Mouse (Mus musculus) embryo, embryonic 11 days (tissue): Measurements from ENCODE around the gene Rnf144a.
A peak's percentile ranks its signal among the peaks of the same experiment; 100 is the strongest.

Source experiments
- DNase-seq: peaks from one replicate; pipeline ENCODE4 v3.0.0-alpha.2; 2015

Gene Rnf144a

DNA sequence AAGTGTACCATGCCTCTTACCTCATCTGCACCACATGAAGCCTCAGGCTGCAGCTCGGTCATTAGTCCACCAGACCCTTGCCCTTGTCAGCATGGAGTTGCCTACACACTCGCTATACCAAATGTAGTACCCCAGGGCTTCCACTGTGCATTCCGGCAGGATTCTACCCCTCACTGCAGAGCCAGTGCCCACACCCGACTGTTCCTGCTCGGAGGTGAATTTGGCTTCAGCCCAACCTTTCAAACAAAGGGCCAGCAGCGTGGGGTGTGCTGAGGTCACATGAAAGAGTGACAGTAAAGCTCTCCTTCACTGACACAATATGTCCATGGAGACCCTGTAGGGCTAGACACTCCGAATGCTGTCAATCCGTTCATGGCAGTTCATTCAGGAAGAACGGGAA, 6.3 kb downstream of the Rnf144a start:
- DNase-seq, result no peak

GRCm38 (mm10) chr12:26404781-26405702, 10.0 kb downstream of the Rnf144a start:
- DNase-seq, result no peak

DNA sequence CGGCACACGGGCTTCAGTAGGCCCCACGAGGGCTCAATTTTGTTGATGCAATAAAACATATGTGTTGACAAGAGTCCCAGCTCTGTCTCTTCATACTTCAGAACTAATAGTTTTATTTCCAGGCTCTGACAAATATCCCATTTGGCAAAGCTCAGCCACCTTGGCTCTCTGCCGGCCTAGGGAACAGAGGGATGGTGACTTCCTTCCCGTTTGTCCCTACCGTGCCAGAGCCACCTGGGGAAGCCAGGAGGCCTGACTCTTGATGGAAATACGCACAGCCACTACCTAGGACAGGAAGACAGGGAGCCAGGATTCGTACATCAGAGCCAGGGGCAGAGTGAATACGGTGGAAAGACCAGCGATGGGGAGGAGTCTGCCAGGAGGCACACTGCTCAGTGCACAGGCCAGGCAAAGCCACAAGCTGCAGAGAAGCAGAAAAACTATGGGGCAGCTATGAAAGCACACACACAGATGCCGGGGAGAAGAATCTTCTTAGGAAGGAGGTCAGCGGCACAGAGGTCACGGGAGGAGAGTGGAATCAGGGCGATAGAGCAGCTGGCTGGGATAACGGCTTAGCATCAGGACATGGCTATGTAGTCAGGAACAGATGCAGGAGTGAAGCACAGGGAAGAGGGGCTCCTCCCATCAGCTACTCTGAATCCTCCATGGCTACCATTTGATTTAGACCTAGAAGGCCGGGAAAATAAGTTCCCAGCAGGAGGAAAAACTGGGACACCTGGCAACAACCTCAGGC, 11.5 kb downstream of the Rnf144a start:
- DNase-seq, result no peak

- DNase-seq, result no peak
Measured at GRCm38 (mm10) chr12:26401696-26402470, 13.2 kb downstream of the Rnf144a start.

DNA sequence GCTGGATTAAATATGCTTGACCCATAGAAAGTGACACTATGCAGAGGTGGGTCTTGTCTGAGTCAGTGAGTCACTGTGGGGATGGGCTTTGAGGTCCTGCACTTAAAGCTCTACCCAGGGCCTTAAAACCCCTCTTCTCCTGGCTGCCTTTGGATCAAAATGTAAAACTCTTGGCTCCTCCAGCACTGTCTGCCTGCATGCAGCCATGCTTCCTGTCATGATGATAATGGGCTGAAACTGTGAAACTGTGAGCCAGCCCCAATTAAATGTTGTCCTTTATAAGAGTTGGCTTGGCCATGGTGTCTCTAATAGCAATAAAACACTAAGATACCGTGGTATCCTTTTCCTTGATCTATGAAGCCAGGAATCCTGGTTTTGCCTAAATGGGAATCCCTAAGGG, 13.8 kb downstream of the Rnf144a start:
- DNase-seq, result no peak

GRCm38 (mm10) chr12:26400762-26401161, 14.3 kb downstream of the Rnf144a start:
- DNase-seq, result no peak

DNA sequence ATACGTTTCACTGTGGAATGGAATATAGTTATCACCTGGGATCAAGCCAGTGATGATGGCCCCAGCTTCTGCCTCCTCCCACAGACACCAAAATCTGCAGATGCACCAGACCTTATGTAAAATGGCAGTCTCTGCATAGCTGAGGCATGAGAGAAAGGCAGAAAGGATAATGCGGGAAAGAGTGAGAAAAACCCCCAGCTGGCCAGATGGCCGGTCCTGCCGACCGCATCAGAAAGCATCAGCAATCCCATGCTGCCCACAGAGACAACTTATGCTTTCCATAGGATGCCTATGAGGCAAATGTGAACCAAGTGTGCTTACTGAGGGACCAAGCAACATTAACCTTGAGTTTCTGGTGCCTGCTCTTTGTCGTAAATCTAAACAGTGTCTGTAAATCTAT, 15.7 kb downstream of the Rnf144a start:
- no peak for DNase-seq

DNA sequence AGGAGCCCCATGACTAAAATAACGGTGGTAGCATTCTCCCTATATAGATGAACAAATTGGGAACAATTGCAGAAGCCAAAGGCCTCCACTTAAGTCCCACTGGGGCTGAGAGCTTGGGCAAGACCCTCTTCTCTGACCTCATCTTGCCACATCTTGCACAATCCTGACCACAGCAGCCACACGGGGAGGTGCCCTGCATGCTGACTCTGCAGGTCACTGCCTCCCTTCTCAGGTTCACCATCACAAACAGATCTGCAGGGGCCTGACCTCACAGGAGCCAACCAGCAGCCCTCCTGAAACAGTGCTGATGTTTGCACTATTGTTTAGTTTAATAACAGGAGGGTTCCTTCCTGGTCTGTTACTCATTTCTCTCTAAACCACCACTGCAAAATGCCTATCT, 16.5 kb downstream of the Rnf144a start:
- no peak for DNase-seq

- peak; percentile 45 for DNase-seq
Measured at GRCm38 (mm10) chr12:26394485-26395470, 20.3 kb downstream of the Rnf144a start.

DNA sequence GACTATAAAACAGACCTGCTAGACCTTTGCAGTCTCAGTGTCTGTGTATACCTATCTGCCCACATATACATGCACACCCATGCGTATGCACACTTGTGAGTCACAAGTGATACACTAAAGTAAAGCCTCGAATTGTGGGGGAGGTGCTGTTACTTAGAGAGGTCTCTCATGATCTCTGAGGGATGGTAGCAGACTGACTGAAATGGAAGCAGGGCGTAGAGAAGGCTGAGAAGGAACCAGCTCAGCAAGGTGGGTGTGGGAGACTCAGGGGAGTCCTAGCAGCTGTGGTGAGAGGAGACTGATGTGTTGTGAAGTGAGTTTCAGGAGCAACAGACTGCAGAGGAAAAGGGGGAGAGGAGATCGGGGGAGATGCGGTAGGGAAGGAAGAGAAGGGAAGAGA, 21.8 kb downstream of the Rnf144a start:
- no peak for DNase-seq

GRCm38 (mm10) chr12:26391162-26391561, 23.9 kb downstream of the Rnf144a start:
- no peak for DNase-seq

DNA sequence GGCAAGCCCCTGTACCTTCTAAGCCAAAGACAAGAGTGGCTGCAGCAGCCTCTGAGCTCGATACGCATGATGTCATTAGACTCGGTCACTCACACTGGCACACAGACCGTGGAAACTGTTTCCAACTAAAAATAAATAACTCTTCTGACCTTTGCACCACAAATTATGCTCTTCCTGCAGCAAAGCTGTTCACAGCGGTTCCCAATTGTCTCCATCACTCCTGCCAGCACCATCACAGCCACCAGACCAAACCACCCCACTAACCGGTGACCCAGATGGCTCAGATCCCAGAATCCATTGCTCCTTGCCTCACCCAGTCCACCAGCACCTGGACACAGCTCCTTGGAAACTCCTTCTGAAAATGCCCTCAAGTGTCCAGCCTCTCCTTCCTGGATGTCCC, 27.5 kb downstream of the Rnf144a start:
- no peak for DNase-seq

DNA sequence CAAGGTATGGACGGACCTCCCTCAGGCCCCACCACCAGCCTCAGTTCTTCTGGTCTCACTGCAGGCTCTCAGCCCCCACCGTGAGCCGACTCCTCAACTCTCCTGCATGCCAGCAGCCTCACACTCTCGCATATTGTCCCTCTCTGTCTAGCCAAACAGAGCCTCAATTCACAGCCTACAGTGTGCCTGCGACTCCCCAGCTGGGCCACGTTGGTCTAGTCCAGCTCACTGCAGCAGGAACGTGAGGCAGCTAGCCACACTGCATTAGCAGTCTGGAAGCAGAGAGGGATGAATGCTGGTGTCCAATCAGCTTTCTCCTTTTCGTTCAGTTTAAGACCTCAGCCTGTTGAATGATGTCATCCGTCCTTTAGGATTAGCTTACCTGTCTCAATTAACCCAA, 28.1 kb downstream of the Rnf144a start:
- DNase-seq, result no peak

DNA sequence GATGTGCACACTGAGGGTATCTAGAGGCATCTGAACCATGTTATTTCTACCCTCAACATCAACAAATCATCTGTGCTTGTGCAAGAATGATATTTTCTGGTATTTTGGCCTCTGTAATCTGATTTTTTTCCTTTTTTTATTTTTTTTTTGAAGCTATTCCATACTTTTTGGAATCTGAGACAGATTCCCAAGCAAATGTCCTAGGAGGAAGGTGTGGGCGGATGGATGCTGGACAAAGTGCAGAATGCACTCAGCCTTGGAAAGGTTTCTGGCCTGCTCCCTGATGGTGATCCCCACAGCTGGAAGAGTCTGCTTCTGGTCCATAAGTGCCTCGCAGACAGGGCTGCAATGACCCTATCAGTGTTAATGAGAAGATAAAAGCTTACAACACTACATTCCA, 28.9 kb downstream of the Rnf144a start:
- DNase-seq, result no peak

GRCm38 (mm10) chr12:26385735-26386134, 29.3 kb downstream of the Rnf144a start:
- DNase-seq, result no peak

- no peak for DNase-seq
Measured at GRCm38 (mm10) chr12:26381730-26382129, 33.3 kb downstream of the Rnf144a start.

- DNase-seq, result no peak
Measured at GRCm38 (mm10) chr12:26379797-26380196, 35.3 kb downstream of the Rnf144a start.

DNA sequence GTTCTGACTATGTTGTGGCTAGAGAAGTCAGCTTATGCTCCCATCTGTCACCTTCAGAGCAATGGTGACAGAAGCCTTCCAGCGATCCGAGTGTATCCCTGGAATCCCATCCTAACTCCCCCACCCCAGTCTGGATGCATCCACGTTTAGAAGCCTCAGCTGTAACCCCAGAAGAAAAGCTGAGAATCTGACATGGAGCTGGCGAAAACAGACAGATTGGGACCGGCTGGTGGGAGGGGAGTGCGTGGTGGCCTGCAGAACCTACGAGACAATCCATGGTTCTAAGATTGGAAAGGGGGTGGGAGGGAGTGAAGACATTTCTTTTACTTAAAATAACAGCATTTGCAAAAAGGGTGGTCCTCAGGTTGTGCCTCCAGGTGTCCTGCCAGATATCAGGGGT, 37.4 kb downstream of the Rnf144a start:
- DNase-seq, result no peak

DNA sequence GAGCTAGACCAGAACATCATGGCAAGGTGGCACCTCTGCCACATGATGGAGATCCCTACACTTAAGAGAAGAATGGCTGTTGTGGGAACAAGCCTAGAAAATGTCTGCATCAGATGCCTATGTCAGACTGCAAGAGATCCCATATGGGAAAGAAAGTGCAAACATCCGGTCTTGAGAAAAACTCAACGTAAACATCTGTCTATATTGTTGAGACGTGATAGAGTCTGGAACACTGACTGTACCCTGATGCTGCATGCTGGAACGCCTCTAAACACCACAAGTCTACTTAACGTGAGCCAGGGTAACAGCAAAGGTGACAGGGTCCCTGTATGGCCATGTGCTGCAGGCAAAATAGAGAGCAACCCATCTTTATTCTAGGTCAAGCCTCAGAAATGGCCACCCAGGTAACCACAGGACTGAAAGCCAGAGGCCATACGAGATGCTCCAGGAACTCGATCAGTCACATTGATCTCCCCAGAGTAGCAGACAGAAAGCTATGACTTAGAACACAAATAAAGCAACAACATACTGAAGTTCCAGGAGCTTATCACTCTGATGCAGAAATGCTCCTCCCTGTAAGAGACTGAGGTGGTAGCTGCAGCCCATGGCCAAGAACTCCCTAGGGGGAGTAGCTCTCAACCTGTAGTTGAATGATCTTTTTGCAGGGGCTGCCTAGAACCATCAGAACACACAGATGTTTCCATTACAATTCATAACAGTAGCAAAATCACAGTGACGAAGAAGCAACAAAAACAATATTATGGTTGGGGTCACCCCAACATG, 38.3 kb downstream of the Rnf144a start:
- DNase-seq, result no peak

DNA sequence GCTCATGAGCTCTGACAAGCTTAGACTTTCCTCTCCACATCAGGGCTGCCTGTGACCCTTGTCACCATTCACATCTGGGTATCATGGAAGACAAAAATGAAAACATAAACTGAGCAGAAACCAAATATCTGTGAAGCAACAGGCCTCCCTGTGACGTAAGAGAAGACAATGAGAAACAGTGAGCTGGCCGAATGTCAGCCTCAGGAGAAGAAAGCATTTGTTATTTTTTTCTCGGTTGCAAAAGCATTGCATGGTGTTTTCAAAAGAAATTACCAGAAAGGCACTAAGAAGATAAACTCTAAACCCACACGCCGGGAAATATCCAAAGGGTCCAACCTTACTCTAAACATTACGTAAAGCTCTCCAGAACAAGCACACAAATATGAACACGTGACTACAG, 41.3 kb downstream of the Rnf144a start:
- no peak for DNase-seq

DNA sequence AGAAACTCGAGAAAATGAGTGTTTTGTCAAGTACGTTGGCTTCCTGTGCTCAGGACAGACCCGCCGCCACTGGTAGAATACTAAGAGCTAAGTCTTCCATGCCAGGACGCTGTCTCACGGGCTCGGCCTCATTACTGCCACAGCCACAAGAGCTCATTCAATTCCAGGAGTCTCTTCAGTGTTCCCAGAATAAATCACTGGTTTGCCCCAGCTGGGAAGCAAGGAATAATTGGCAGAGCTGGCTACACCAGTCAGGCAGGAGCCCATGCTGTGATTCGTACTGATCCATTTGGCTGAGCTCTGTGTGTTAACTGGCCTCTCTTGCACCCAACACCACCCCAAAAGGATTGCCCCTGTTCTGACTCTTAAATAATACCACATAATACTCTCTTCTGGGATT, 45.0 kb downstream of the Rnf144a start:
- no peak for DNase-seq
